Mouse (Mus musculus) gastrocnemius, postnatal 36 days (tissue): Measurements from ENCODE around the gene Tial1. TPM values are rescaled to one million over a fixed set of nuclear protein-coding genes. Genes with fewer than 3 reads are reported as not detected.
A peak's percentile ranks its signal among the peaks of the same experiment; 100 is the strongest.

ENCODE experiments used
- DNase-seq, 2 experiments: peaks; one replicate each; pipeline ENCODE4 v3.0.0; 2022
- intact Hi-C: fragments of 180-260 bp; cut with DNase I; formaldehyde crosslinking; loops from one replicate; pipeline ENCODE4 v1.15.1; 2025
- total RNA-seq, 2 experiments: library from RNA; stranded (reverse); gene quantifications; 2 replicates each; pipeline ENCODE4 v1.2.3; 2021

Gene Tial1
- total RNA-seq, 2 experiments from 2014 or later = 35.3 to 38.8 TPM

DNA sequence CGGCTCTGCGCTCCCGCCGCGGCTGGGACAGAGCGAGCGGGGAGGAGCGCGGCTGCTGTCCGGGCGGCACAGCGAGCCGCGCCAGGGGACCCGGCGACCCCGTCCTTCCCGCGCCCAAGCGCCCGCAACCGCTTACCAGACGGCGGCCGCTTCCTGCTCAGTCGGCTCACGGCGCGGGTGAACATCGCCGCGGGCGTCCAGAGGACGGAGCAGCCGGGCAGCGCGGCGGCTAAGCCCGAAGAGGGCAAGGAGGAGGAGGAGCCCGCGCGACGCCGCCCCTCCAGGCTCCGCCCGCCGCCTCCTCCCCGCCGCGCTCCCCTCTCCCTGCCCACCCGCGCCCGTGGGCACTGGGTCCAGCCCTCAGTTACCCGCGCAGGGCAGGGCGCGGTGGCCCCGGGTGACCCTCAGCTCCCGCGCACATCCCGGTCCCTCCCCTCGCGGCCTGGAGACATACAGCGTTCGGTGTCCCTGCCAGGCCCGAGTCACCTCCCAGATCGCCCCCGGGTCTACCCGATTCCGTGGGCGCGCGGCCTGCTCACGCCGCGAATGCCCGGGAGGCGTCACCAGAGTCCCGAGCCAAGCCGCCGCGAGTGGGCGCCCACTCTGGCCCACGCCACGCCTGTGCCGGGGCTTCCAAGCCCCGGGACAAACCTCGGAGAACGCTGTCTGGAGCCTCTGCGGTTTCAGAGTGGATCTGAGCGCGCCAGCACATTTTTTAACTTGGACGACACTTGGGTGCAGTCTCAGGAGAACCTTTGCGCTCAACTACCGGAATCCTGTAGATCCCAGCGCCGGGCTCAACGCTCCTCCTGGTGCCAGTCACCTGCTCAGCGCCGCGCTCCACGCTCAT, 43.4 kb downstream of the Tial1 start, which contains the start of gene Rgs10:
TSS of gene Rgs10 (minus strand) at position 829 of the 850 bp plus-strand sequence.
- intact Hi-C loops = no loop called here
- DNase-seq = peak; percentile 31 to 59

DNA sequence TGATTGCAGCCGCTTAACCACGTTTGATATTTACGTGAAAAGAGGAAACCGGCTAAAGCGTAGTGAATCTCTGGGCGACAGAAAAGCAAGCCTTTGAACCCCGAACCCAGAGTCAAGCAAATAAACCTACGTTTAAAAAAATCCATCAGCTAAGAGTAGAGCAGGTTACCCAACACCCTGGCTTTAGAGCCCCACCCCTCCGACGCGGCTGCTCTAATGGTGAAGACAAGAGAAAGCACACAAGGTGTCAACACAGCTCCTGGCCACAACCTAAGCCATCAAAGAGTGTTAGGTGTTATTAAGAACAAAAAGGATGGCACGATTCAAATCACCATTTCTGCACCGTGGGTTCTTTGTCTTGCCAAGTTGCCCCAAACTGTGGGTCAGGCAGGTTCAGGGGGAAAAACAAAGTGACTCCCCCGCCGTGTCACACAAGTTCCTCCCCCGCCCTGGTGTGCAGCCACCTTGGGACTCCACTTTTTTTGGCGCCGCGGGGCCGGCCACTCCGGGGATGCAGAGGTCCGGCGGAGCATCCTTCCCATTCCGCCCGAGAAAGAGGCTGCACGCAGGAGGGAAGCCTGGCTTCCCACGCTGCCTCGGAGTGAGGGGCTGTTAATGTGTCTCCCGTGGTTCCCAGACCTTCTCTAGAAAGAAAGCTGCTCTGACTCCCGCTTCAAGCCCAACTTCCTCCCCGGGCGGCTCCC, 44.1 kb downstream of the Tial1 start:
- no peak for DNase-seq
- intact Hi-C loops = no loop called here

DNA sequence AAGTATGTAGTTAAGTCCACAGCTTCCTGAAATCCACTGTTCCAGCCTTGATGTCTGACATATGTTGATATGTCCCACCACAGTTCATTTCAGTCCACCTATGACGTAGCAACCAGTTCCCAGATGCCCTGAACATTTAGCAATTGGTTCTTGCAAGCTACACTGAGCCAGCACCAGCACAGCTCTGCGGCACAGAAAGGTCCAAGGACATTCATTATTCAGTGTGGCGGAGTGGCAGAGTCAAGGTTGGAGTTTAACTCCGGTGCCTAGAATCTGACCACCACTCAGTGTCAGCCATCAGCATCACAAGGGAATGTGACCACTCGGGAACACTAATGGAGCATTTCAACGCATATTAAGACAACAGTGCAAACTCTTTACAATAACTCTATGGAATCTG, 44.9 kb downstream of the Tial1 start:
- no peak for DNase-seq
- intact Hi-C loops = no loop called here

DNA sequence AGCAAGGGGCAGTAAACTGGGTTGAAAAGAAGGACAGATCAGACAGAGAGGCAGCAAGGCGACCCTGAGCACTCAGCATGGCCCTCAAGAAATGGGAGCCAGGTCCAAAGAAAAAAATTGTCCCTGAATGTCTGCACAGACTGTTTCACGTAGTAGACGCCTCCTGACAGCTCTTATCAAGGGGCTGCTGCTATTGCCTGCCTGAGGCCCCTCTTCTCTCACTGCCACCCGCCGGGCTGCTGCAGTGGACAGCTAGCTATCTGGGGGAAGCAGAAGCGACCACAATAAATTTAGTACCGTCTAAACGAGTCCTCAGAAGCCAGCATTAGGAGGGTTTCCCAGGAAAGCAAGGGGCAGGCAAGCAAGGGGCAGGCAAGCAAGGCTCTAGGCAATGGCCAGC, 47.1 kb downstream of the Tial1 start:
- intact Hi-C loops = no loop called here
- DNase-seq = no peak

DNA sequence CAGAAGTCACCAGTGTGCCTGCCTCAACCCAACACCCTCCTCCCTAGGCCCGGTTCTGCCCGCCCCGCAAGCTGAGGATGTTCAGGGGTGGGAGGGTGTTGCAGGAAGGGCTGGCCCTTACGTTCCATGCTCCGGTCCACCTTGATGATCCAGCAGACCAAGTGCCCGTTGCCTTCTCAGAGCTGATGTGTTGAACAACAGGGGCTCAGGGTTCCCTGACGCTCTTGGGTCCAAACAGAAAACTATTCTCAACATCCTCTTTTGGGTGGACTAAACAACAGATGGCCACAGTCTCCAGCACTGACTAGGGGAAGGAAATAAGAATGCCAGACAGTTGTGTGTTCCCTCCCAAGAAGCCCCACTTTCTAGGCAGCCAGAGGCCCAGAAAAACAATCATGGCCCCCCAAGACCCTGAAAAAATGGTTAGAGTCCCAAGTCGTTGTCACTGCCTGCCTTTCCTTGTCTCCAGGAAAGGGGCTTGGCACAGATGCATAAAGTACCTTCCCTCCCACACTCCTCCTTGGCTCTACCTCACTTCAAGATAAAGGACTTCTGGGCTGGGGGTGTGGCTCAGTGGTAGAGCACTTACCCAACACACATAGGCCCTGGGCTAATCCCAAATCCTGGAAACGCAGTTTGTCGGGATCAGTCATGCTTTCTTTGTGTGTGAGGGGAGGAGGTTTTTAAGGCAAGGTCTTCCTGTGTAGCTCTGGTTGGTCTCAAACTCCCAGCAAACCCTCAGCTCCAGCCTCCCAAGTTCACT, 49.3 kb downstream of the Tial1 start:
- intact Hi-C loops = no loop called here
- no peak for DNase-seq

DNA sequence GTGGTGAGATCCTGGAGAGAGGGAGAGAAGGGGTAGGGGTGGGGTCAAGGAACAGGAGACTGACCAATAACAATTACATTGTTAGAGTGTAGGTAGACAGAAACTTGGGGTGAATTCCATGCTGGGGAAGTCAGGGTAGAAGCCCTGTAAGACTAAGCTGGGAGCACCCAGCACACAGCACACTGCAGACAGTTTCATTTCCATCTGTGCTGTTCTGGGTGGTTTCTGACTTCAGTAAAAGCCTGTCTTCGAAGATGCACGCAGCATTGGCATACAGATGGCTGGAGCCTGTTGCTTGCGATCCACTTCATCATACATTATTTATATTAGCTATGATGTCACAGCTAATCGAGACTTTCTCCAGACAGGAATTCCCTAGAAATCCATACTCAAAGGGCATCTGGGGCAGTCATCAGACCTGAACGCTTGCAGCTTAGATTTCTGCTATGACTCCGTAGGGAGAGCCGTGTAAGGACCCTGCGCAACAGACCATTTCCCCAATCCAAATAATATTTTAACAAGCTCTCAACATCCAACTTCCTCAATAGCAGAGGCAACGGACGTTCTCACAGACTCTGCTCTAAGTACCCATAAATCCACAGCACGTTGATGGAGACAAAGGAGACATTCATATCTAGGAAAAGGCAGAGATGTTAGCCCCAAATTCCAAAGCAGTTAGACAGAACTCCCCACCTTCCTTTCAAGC, 50.7 kb downstream of the Tial1 start:
- DNase-seq = no peak
- intact Hi-C loops = no loop called here

DNA sequence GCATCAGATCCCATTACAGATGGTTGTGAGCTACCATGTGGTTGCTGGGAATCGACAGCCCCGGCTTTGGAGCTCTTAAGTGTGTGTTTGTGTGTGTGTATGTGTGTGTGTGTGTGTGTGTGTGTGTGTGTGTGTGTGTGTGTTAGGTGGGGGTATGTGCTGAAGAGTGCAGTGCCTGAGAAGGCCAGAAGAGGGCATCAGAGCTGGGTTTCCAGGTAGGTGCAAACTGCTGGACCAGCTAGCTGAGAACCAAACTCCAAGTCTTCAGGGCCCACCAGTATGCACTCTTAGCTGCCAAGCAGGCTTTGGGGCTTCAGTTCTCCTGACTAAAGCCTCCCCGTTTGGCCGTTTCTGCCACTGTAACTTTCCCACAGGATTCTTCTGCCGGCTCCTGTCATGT, 53.3 kb downstream of the Tial1 start:
- no peak for DNase-seq

DNA sequence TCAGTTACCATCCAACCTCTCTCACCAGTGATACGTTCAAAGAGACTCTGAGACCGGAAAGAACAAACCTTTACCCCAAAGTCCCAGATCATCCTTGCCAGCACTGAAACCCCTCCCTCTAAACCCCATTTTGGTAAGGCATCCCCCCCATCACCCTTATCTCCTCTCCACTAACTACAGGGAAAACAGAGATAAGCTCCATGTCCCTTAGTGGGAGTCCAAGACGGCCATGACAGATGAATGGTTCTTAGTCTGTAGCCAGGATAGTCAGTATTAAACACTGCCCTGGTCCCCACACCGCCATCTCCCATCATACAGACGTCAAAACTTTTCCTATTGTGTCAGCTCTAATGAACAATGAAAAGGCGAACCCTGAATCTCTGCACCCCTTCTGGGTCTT, 57.5 kb downstream of the Tial1 start:
- no peak for DNase-seq
- intact Hi-C loops = no loop called here

More for the DNA sequence above, 53.3 kb downstream of the Tial1 start:
- intact Hi-C loops = no loop called here

DNA sequence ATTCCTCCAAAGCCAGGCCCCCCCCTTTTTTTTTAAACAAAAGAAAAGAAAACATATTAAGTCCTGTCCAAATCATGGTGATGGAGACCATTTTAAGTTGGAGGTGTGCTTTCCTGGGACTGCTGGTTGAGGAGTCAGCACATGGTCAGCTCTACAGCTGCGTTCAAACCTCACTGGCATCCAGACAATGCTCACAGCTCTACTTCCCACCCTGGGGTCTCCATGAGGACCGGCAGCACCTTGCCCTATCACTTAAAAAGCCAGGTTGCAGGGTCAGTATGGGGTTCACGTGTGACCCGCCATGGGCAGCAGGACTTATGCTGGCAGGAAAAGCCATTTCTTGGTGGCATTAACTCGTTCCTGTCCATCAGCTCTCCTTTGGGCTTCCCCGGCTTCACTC, 57.9 kb downstream of the Tial1 start:
- DNase-seq = no peak
- intact Hi-C loops = no loop called here

DNA sequence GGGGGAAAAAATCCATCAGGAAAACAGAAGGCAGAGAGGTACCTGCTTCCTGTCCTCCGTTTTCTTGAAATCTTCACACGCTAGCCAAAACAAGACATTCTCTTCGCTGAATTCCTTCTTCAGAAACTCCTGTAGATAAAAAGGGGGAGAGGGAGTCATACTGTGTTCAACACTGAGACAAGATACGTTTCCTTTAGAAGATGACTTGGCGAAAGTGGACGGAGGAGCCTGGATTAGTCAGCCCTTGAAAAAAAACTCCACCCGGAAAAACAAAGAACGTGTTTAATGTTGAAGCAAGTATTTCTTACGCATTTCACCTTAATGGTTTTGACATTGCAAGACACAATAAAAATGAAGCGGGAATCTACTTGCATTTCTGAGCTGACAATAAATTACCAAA, 58.4 kb downstream of the Tial1 start:
- intact Hi-C loops = no loop called here
- no peak for DNase-seq

DNA sequence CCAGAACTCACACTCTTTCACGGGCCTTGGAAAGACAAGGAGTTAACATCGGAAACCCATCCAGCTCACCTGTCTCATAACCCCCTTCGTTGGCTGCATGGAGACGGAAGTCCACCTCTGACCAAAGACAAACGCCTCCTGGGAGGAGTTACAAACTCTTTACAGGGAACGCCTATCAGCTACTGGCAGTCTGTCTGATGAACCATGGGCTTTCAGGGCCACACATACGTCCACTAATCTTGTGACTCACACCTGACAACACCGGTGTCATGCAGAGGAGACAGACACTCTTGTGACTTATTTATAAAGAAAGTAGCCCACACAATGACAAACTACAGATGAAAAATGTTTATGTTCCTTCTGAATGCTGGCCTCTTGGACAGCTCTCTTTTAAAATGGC, 58.9 kb downstream of the Tial1 start:
- intact Hi-C loops = no loop called here
- no peak for DNase-seq

DNA sequence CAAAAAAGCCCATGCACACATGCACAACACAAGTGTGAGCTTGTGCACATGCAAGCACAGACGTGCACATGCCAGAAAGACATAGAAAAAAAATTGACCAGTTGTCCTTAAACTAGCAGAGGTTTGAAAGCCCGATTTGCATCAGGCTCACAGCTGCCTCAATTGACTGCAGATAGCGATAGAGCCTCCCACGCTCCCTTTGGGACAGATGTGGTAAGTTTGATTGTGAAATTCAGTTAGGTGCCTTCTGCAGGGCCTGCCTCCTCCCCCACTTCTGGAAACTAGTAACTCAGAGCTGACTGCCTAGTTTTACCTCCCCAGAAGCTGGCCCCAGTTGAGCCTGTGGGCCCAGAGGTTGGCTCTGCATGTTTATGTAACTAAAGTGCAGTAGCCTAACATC, 62.9 kb downstream of the Tial1 start:
- no peak for DNase-seq
- intact Hi-C loops = no loop called here

DNA sequence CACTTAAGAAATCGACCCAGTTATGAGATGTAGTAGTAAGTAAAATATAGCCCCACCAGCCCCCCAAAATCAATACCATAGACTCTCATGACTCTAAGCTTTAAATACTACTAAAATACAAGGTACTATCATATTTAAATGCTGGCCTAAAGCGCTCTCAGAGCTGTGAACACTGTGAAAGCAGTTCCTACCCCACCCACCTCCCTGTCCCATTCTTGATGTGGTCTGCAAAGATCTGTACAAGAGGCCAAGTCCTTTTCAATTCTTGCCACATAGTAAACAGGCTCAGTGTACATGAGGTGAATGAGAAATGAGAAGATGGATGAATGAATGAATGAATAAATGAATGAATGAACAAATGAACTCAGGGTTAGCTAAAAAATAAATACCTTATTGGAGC, 64.5 kb downstream of the Tial1 start:
- DNase-seq = no peak
- intact Hi-C loops = no loop called here

DNA sequence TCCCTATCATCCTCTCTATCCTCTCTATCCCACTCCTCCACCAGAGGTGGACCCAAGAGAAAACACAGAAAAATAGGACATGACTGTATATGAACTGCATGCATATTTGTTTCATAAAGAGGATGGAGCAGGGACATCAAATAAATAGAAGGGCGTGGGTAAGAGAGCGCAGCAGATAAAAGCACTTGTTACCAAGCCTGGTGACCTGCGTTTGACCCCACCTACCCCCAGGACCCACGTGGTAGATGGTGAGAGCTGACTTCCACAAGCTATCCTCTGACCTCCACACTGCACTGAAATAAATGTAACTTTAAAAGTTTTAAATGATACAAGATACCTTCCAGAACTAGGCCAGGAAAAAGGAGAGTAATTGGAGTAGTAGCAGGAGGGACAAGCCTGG, 67.8 kb downstream of the Tial1 start:
- DNase-seq = no peak
- intact Hi-C loops = no loop called here

DNA sequence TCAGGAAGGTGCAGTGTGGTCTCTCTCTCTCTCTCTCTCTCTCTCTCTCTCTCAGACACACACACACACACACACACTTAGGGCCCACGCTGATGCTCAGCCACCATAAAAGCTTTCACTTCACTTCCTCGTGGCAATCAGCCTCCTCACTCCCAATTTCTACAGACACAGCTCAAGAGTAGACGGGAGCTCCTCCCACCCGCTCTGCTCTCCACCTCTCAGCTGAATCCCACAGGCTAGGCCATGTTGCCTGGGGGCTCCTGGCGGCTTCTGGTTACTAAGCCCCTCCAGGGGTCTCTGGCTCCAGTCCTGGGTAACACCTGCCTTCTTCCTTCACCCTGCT, 68.6 kb downstream of the Tial1 start:
- no peak for DNase-seq
- intact Hi-C loops = no loop called here

DNA sequence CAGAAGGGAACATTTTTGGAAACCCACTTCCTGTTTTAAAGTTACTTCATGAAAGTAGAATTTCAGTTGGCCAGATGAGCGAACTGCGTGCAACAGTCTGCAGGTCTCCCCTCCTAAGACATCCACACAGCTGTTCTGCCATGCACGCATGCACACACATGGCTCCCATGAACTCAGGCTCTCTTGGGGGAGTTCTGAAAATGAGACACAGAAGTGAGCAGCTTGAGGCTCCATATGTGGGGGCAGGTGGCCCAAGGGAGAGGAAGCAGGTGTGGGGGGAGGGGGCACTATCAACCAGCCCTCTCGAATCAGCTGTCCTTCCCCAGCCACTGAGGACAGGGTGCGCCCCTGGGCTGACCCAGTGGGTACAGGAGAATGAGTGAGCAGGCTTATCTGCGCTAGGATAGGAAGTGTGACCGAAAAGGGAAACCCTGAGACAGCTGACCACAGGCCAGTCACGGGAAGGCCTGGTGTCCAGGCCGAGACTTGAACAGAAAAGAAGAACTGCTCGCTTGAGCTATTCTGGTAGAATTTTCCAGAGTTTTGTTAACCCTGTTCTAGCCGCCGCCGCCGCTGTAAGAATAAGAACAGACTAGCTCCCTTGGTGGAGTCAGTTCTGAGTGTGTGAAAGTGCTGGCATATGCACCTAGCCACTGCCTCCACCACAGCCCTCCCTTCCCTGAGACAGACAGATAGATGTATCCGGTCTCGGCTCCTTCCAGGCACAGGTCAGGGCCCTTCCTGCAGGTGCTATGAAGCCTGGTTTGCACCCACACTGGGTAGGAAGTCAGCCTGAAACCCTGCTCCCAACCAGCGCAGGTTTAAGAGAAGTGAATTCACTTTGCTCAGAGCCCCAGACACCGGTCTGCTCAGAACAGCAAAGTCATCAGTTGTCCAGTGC, 69.2 kb downstream of the Tial1 start:
- DNase-seq = no peak
- intact Hi-C loops = no loop called here

DNA sequence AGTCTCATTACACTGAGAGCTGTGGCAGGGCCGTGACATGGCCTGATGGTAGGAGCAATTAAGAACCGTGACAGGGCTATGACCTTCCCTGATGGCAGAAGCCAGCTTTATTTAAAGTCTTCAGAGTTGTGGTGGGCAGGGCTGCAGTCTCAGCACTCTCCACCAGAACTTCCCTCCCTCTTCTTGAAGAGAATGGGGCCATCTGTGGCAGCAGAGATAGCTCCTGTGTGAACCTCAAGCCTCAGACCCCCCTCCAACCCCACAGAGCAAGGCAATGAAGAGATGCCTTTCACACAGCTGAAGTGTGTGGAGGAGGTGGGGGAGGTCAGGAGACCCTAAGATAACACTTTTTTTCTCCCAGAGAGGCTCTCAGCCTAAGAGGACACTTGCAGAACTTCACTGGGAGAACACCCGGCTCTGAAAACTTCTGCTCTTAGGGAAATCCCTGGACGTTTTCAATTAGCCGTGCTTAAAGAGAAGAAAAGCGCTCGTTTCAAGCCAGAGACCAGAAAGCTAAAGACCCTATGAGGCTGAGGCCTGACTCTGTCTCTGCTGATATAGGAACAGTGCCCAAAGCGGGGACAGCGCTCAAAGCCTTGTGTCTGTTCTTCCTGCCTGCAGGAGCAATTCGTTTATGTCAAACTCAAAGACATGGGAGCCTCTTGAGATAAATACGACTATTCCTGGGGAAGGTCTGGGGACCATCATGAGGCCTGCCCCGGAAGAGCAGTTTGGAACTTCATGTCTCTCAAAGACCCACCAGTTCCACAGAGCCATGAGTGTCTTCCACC, 70.1 kb downstream of the Tial1 start:
- intact Hi-C loops = no loop called here
- DNase-seq = no peak
